Mouse (Mus musculus): ENCODE data around the gene Dcps.

The Dcps gene

DNA sequence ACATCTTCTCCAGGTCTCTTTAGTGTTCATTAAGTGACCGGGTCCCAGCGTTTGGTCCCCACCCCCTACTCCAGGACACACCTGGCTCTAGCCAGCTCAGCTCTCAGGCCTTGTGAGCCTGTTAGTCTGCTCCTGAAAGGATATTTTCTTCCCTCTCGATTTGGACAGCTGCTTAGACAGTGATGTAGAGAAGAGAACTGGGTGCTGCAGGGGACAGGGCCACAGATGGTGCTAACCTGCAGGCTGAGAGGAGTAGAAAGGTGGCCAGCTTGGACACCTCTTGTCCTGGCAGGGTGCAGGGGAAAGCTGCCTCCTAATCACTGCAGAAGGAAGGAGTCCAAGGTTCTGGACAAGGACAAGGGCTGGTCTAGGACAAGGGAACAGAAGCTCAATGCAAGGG lies 67.8 kb downstream of the Dcps start:
- DNase-seq: no peak

DNA sequence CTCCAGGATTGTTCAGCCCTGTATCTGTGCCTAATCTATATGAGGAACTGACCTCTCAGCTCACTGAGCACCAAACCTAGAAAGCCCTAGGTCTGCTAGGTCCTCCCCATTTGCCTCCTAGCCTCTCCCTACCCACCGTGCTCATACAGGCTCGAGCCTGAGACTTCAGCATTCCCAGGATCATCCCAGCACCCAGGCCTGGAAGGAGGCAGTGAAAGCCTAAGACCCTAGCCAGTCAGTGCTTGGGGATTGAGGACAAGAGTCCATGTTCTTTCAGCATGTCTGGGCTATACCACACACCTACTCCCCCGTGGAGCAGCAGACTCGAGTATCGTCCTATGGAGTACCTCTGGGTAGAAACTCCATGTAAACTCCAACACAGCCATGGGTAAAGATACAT lies 68.5 kb downstream of the Dcps start:
- no peak for DNase-seq

DNA sequence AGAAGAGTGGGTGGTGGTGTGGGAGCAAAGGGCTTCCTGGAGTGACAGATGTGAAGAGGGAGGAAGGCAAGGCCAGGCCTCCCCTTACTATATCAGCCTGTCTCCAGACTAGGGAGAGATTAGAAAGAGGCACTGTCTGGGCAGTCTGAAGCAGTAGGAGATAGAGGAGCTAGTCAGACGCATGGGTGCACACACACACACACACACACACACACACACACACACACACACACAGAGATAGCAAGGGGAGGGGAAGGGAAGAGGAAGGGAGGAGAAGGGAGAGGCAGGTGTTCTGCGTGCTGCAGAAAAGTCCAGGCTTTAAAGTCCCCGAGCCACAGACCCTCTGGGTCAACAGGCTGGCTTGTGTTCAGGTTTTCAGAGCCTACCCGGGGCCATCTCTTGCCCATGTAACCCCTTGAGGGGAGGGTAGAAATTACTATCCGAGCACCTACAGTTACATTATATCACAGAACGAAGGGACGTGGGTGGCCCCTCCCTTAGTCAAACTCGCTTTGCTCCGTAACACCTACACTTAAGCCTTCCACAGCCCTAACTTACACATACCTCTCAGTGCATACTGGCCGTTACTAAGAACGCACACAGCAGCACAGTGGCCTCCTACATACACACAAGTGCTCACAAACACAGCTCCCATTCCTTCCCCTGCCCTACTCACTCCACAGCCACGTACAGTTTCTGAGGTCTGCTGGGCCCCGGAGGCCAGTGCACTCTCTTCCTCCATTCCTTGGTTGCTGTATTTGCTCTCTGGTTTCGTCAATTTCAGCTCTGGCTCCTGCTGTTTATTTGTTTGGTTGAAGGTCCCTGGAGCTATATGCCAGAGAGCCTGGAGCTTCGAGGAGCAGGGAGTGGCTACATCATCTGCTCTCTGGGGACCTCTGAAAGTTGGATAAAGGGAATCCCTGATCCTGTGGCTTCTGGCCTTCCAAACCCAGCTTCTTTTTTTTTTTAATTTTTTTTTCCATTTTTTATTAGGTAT lies 69.7 kb downstream of the Dcps start:
- DNase-seq: peak; percentile 2

DNA sequence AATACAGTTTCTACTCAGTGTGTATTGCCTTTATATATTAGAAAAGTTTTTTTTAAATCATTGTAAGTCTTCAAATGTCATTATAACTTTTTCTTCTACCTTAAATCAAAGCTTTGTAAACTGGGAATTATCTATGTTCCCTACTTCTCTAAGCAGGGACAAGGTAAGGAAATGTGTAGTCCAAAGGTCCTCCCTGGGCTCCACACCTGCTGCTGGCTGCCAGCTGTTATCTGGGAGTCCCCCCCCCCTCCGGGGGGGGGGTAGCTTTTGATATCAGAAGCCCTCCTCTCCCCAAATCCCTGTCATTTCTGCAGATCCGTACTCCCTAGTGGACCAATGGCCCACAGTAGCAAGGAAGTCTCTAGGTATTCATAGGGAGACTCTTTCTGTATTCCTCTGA lies 70.4 kb downstream of the Dcps start:
- no peak for DNase-seq

DNA sequence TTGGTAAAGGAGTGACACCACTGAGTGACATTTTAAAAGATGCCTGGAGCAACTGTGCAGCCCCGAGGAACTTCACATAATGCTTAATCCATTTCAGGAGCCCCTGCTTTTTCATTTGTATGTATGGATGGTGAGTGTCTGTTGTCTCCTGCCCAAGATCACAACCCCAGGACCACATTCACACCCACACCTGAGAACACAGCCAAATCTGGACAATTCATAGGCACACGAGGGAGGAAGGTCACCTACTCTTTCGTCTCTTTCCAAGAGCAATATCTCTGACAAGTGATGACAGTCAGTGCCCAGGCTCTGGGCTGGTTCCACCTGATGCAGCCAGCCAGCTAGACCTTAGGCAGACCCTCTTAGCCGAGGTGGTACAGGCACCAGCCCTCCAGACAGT lies 71.2 kb downstream of the Dcps start:
- peak; percentile 2 for DNase-seq

DNA sequence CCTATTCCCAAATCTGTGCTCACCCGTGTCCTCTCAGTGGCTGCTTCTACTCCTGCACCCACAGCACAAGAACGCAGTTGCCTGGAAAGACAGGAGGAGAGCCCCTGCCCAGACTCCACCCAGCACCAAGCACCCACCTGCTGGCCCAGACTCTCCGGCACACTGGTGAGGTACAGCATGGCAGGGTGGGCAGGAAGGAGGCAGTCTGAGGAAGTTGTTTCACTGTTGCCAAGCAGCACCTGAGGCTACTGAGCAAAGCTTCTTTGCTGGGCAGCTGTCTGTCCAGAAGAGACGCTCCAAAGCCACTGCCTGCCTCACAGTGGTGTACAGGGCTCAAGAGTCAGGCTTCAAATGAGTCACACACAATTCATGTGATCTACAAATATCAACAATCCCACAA lies 77.1 kb downstream of the Dcps start:
- peak; percentile 2 for DNase-seq

DNA sequence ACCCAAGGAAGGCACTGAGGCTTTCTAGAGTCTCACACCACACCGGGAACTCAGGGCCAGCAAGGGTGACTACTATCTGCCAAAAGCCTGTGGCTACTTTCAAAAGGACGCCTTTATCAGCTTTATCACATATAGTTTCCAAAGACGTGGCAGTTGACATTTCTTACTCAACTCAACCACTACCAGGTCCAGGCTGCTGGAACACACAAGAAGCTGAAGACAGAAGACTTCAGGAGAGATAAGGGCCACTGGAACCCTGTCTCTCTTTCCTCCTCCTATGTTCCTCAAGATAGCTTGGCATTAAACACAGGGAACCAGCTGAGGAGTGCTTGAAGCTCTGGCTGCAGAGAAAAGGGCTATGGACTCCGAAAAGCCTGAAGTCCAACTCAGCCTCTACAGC lies 78.0 kb downstream of the Dcps start:
- peak; percentile 2 for DNase-seq

DNA sequence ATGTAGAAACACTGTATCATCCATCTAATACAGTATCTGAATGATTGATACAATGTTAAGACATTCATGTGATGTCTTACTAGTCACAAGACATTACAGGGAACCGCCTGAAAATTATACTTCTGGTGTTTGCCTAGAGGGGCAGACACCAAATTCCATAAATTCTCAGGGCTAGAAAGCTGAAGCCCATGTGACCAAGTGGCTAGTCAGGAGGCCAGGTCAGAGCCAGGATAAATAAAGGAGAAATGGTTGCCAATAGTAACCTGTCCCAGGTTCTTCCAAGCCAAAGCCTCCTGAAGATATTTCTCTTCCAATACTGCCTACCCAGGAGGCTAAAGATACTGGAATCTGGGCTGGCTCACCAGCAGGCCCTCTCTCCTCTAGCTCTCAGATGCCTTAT lies 80.1 kb downstream of the Dcps start:
- peak; percentile 3 for DNase-seq

DNA sequence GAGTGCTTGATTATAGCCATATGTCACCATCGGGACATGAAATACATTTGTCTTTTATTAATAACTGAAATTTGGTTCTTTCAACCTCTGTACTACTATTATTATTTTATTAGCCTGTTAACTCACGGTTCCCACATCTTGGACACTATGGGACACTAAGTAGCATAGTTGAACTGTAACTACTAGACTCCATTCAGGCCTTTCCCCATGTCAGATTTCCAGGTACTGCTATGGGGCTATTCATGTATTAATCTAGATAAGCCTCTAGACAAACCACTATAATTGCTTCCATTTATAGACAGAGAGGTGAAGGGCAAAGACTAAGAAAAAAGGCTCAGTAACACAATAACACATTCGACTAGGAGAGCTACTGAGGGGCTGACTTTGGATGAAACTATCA lies 82.5 kb downstream of the Dcps start:
- DNase-seq: no peak

DNA sequence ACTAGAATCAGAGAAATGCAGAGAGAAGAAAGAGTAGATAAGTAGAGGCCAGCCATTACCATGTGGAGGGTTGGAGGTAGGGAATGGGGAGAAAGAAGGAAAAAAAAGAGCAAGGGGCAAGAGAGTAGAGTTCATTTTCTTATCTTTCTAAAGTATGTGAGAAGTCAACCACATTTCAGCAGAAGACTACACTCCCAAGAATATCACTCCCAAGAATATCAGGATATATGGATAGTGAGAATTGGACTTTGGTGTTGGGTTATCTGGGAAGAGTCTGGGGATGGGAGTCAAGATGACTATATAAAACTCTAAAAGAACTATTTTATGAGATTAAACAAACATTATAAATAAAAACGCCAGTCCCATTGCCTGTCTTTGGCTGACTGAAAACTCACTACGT lies 83.0 kb downstream of the Dcps start:
- no peak for DNase-seq
